Mouse (Mus musculus): Measurements from ENCODE around the gene Prr19. TPM values are rescaled to one million over a fixed set of nuclear protein-coding genes. Genes with fewer than 3 reads are reported as not detected.

Prr19 gene
- polyA plus RNA-seq, 1 experiment from 2014 or later = not detected

GRCm38 (mm10) chr7:25279076-25279860 is 21.9 kb upstream of the Prr19 start:
- DNase-seq (peak; percentile 79), ATAC-seq (peak; percentile 18)
- H3K27me3 ChIP-seq (ENCODE audit: insufficient read depth, low read length) = no peaks in the 10 kb centered on the region
- H3K4me1 ChIP-seq (ENCODE audit: insufficient read depth) = peaks cover 68% of the 10 kb centered on the region
- TF ChIP-seq EP300 (IDR thresholded peaks at IDR 0.05; ENCODE audit: low read depth) = peak; percentile 15; the same call in 1 of the 2 replicates
- TF ChIP-seq CTCF (IDR thresholded peaks at IDR 0.05; ENCODE audit: low read depth) = peak; percentile 46
- peak overlapping the region; percentile 68 for H3K9ac ChIP-seq (replicated peaks)
- H3K4me3 ChIP-seq (ENCODE audit: low read depth, low read length) = peak overlapping the region; percentile 70
- no peaks in the 10 kb centered on the region for H3K9me3 ChIP-seq (ENCODE audit: low read length)
- peak overlapping the region; percentile 96 for H3K27ac ChIP-seq (ENCODE audit: low read depth)
- peak overlapping the region; percentile 99 for H3K4me2 ChIP-seq (ENCODE audit: low read depth, low read length)
- under 1% methylated on average over 45 of the region's 49 CpGs for WGBS (ENCODE audit: insufficient replicate concordance)
- 0 out of 2 replicates have a peak, but pooled peaks cover 3% of the 10 kb centered on the region for H3K36me3 ChIP-seq (replicated peaks; ENCODE audit: insufficient read depth, low read length)

- DNase-seq = peak; percentile 57
- H3K4me1 ChIP-seq (ENCODE audit: insufficient read depth) = peaks cover 63% of the 10 kb centered on the region
- ATAC-seq = no peak
Observed at GRCm38 (mm10) chr7:25279861-25280791, 21.1 kb upstream of the Prr19 start.

GRCm38 (mm10) chr7:25281166-25281733 is 20.0 kb upstream of the Prr19 start:
- Histone ChIP-seq H3K4me3 (ENCODE audit: low read depth, low read length) (peak overlapping the region; percentile 78), H3K4me1 (ENCODE audit: insufficient read depth) (peaks cover 55% of the 10 kb centered on the region), H3K4me2 (ENCODE audit: low read depth, low read length) (peak overlapping the region; percentile 99), H3K27ac (ENCODE audit: low read depth) (peak overlapping the region; percentile 96), H3K27me3 (ENCODE audit: insufficient read depth, low read length) (no peaks in the 10 kb centered on the region), H3K9me3 (ENCODE audit: low read length) (no peaks in the 10 kb centered on the region), H3K36me3 (replicated peaks; ENCODE audit: insufficient read depth, low read length) (peaks cover 16% of the 10 kb centered on the region), H3K9ac (replicated peaks) (no peak overlapping the region)
- peak; percentile 20 for DNase-seq
- TF ChIP-seq EP300 (IDR thresholded peaks at IDR 0.05; ENCODE audit: low read depth) (no peak), CTCF (IDR thresholded peaks at IDR 0.05; ENCODE audit: low read depth) (peak; percentile 18; the same call in 1 of the 2 replicates)
- 24% methylated on average over 12 of the region's 12 CpGs for WGBS (ENCODE audit: insufficient replicate concordance)
- peak; percentile 8 for ATAC-seq

More at GRCm38 (mm10) chr7:25279861-25280791, 21.1 kb upstream of the Prr19 start:
- TF ChIP-seq EP300 (IDR thresholded peaks at IDR 0.05; ENCODE audit: low read depth) (peak; percentile 72), CTCF (IDR thresholded peaks at IDR 0.05; ENCODE audit: low read depth) (no peak)
- Histone ChIP-seq H3K4me3 (ENCODE audit: low read depth, low read length) (peak overlapping the region; percentile 70), H3K4me2 (ENCODE audit: low read depth, low read length) (peak overlapping the region; percentile 99), H3K27me3 (ENCODE audit: insufficient read depth, low read length) (no peaks in the 10 kb centered on the region), H3K9ac (replicated peaks) (peak overlapping the region; percentile 68), H3K9me3 (ENCODE audit: low read length) (no peaks in the 10 kb centered on the region), H3K36me3 (replicated peaks; ENCODE audit: insufficient read depth, low read length) (peaks cover 4% of the 10 kb centered on the region), H3K27ac (ENCODE audit: low read depth) (peak overlapping the region; percentile 96)
- WGBS (ENCODE audit: insufficient replicate concordance) = 3% methylated on average over 6 of the region's 6 CpGs

GRCm38 (mm10) chr7:25281734-25282601 is 19.2 kb upstream of the Prr19 start:
- H3K27ac ChIP-seq (ENCODE audit: low read depth) = peak overlapping the region; percentile 96
- ATAC-seq (peak; percentile 86), DNase-seq (peak; percentile 99)
- no peak for TF ChIP-seq EP300 (IDR thresholded peaks at IDR 0.05; ENCODE audit: low read depth)
- TF ChIP-seq CTCF (IDR thresholded peaks at IDR 0.05; ENCODE audit: low read depth) = no peak
- under 1% methylated on average over 52 of the region's 108 CpGs for WGBS (ENCODE audit: insufficient replicate concordance)
- peak overlapping the region; percentile 78 for H3K4me3 ChIP-seq (ENCODE audit: low read depth, low read length)
- no peaks in the 10 kb centered on the region for H3K9me3 ChIP-seq (ENCODE audit: low read length)
- peak overlapping the region; percentile 88 for H3K9ac ChIP-seq (replicated peaks)
- peaks cover 23% of the 10 kb centered on the region for H3K36me3 ChIP-seq (replicated peaks; ENCODE audit: insufficient read depth, low read length)
- peaks cover 55% of the 10 kb centered on the region for H3K4me1 ChIP-seq (ENCODE audit: insufficient read depth)
- no peaks in the 10 kb centered on the region for H3K27me3 ChIP-seq (ENCODE audit: insufficient read depth, low read length)
- H3K4me2 ChIP-seq (ENCODE audit: low read depth, low read length) = peak overlapping the region; percentile 99

- H3K36me3 ChIP-seq (replicated peaks; ENCODE audit: insufficient read depth, low read length) = peaks cover 31% of the 10 kb centered on the region
- peak overlapping the region; percentile 88 for H3K9ac ChIP-seq (replicated peaks)
- H3K9me3 ChIP-seq (ENCODE audit: low read length) = no peaks in the 10 kb centered on the region
- peak overlapping the region; percentile 78 for H3K4me3 ChIP-seq (ENCODE audit: low read depth, low read length)
- WGBS (ENCODE audit: insufficient replicate concordance) = under 1% methylated on average over 27 of the region's 36 CpGs
- peaks cover 49% of the 10 kb centered on the region for H3K4me1 ChIP-seq (ENCODE audit: insufficient read depth)
- ATAC-seq (no peak), DNase-seq (peak; percentile 69)
- peak overlapping the region; percentile 99 for H3K4me2 ChIP-seq (ENCODE audit: low read depth, low read length)
- peak overlapping the region; percentile 93 for H3K27ac ChIP-seq (ENCODE audit: low read depth)
- H3K27me3 ChIP-seq (ENCODE audit: insufficient read depth, low read length) = no peaks in the 10 kb centered on the region
- TF ChIP-seq EP300 (IDR thresholded peaks at IDR 0.05; ENCODE audit: low read depth) (no peak), CTCF (IDR thresholded peaks at IDR 0.05; ENCODE audit: low read depth) (peak; percentile 33)
Observed at GRCm38 (mm10) chr7:25282731-25283211, 18.4 kb upstream of the Prr19 start.

Measured in liver, postnatal 0 days (tissue).